Mouse (Mus musculus): ENCODE results near the gene Gata3. TPM values are rescaled to one million over a fixed set of nuclear protein-coding genes. Genes with fewer than 3 reads are reported as not detected.

Gene Gata3
- polyA plus RNA-seq, 1 experiment from 2014 or later: 4.6 TPM

- Histone ChIP-seq H3K36me3 (no peaks in the 10 kb centered on the region), H3K9ac (no peak overlapping the region), H3K9me3 (no peaks in the 10 kb centered on the region), H3K27me3 (replicated peaks) (no peaks in the 10 kb centered on the region), H3K4me3 (replicated peaks) (no peak overlapping the region), H3K4me2 (no peak overlapping the region), H3K4me1 (no peaks in the 10 kb centered on the region), H3K27ac (no peak overlapping the region)
- 77% methylated on average over 5 of the region's 5 CpGs for WGBS
- no peak for ATAC-seq (ENCODE audit: insufficient read depth, low FRiP score, low read depth)
These were observed 29.1 kb downstream of the Gata3 start for GRCm38 (mm10) chr2:9860698-9861097.

GRCm38 (mm10) chr2:9855861-9856260 is 34.0 kb downstream of the Gata3 start:
- no peak overlapping the region for H3K27ac ChIP-seq
- H3K4me3 ChIP-seq (replicated peaks): no peak overlapping the region
- H3K4me2 ChIP-seq: no peak overlapping the region
- H3K36me3 ChIP-seq: no peaks in the 10 kb centered on the region
- WGBS: 48% methylated on average over 4 of the region's 4 CpGs
- no peaks in the 10 kb centered on the region for H3K4me1 ChIP-seq
- H3K9ac ChIP-seq: no peak overlapping the region
- no peaks in the 10 kb centered on the region for H3K9me3 ChIP-seq
- no peaks in the 10 kb centered on the region for H3K27me3 ChIP-seq (replicated peaks)
- ATAC-seq (ENCODE audit: insufficient read depth, low FRiP score, low read depth): no peak

- H3K36me3 ChIP-seq: no peaks in the 10 kb centered on the region
- H3K27ac ChIP-seq: no peak overlapping the region
- H3K4me3 ChIP-seq (replicated peaks): no peak overlapping the region
- ATAC-seq (ENCODE audit: insufficient read depth, low FRiP score, low read depth): no peak
- no peaks in the 10 kb centered on the region for H3K4me1 ChIP-seq
- no peaks in the 10 kb centered on the region for H3K9me3 ChIP-seq
- 38% methylated on average over 13 of the region's 13 CpGs for WGBS
- no peaks in the 10 kb centered on the region for H3K27me3 ChIP-seq (replicated peaks)
- H3K4me2 ChIP-seq: no peak overlapping the region
- no peak overlapping the region for H3K9ac ChIP-seq
These were observed 36.8 kb downstream of the Gata3 start for GRCm38 (mm10) chr2:9852851-9853576.

GRCm38 (mm10) chr2:9835195-9835594 is 54.6 kb downstream of the Gata3 start:
- Histone ChIP-seq H3K9ac (no peak overlapping the region), H3K27ac (no peak overlapping the region), H3K9me3 (no peaks in the 10 kb centered on the region), H3K4me3 (replicated peaks) (no peak overlapping the region), H3K27me3 (replicated peaks) (no peaks in the 10 kb centered on the region), H3K36me3 (no peaks in the 10 kb centered on the region), H3K4me1 (no peaks in the 10 kb centered on the region), H3K4me2 (no peak overlapping the region)
- WGBS: 52% methylated on average over 7 of the region's 7 CpGs
- ATAC-seq (ENCODE audit: insufficient read depth, low FRiP score, low read depth): no peak

GRCm38 (mm10) chr2:9833712-9834111 is 56.1 kb downstream of the Gata3 start:
- Histone ChIP-seq H3K27me3 (replicated peaks) (no peaks in the 10 kb centered on the region), H3K9me3 (no peaks in the 10 kb centered on the region), H3K9ac (no peak overlapping the region), H3K36me3 (no peaks in the 10 kb centered on the region), H3K27ac (no peak overlapping the region), H3K4me1 (no peaks in the 10 kb centered on the region), H3K4me3 (replicated peaks) (no peak overlapping the region), H3K4me2 (no peak overlapping the region)
- ATAC-seq (ENCODE audit: insufficient read depth, low FRiP score, low read depth): no peak
- 65% methylated on average over 7 of the region's 7 CpGs for WGBS

- Histone ChIP-seq H3K4me2 (no peak overlapping the region), H3K27me3 (replicated peaks) (no peaks in the 10 kb centered on the region), H3K27ac (no peak overlapping the region), H3K36me3 (no peaks in the 10 kb centered on the region), H3K4me1 (no peaks in the 10 kb centered on the region), H3K4me3 (replicated peaks) (no peak overlapping the region), H3K9me3 (no peaks in the 10 kb centered on the region), H3K9ac (no peak overlapping the region)
- 24% methylated on average over 3 of the region's 3 CpGs for WGBS
- ATAC-seq (ENCODE audit: insufficient read depth, low FRiP score, low read depth): no peak
These were observed 62.2 kb downstream of the Gata3 start for GRCm38 (mm10) chr2:9827624-9828023.

- no peaks in the 10 kb centered on the region for H3K36me3 ChIP-seq
- no peak overlapping the region for H3K9ac ChIP-seq
- WGBS: 88% methylated on average over 8 of the region's 8 CpGs
- H3K27ac ChIP-seq: no peak overlapping the region
- H3K4me1 ChIP-seq: no peaks in the 10 kb centered on the region
- no peak for ATAC-seq (ENCODE audit: insufficient read depth, low FRiP score, low read depth)
- H3K9me3 ChIP-seq: no peaks in the 10 kb centered on the region
- no peak overlapping the region for H3K4me2 ChIP-seq
- no peak overlapping the region for H3K4me3 ChIP-seq (replicated peaks)
- no peaks in the 10 kb centered on the region for H3K27me3 ChIP-seq (replicated peaks)
These were observed 69.2 kb downstream of the Gata3 start for GRCm38 (mm10) chr2:9820611-9821010.

GRCm38 (mm10) chr2:9818177-9818785 is 71.6 kb downstream of the Gata3 start:
- Histone ChIP-seq H3K36me3 (no peaks in the 10 kb centered on the region), H3K4me1 (no peaks in the 10 kb centered on the region), H3K4me2 (no peak overlapping the region), H3K27ac (no peak overlapping the region), H3K27me3 (replicated peaks) (no peaks in the 10 kb centered on the region), H3K9me3 (no peaks in the 10 kb centered on the region), H3K4me3 (replicated peaks) (no peak overlapping the region), H3K9ac (no peak overlapping the region)
- no peak for ATAC-seq (ENCODE audit: insufficient read depth, low FRiP score, low read depth)
- 51% methylated on average over 7 of the region's 7 CpGs for WGBS

Other genes starting within 250 kb of the Gata3 start
- not detected in 2 replicates for gene 4930412O13Rik, start 8.8 kb downstream of the Gata3 start, polyA plus RNA-seq (2015; fragmentation: Nextera tagmentation; extraction: Ambion mirVana)
- gene 9230102O04Rik, start 494 bp downstream of the Gata3 start, polyA plus RNA-seq (2015; fragmentation: Nextera tagmentation; extraction: Ambion mirVana): not detected in 2 replicates
- gene Taf3, start 158.6 kb upstream of the Gata3 start, polyA plus RNA-seq (2015; fragmentation: Nextera tagmentation; extraction: Ambion mirVana): 11.0 and 11.6 TPM in 2 replicates
- 585 and 656 TPM in 2 replicates for gene Atp5c1, start 190.5 kb upstream of the Gata3 start, polyA plus RNA-seq (2015; fragmentation: Nextera tagmentation; extraction: Ambion mirVana)
- 29.4 and 31.1 TPM in 2 replicates for gene Kin, start 190.6 kb upstream of the Gata3 start, polyA plus RNA-seq (2015; fragmentation: Nextera tagmentation; extraction: Ambion mirVana)
- gene Itih2, start 241.4 kb upstream of the Gata3 start, polyA plus RNA-seq (2015; fragmentation: Nextera tagmentation; extraction: Ambion mirVana): 12.7 and 22.9 TPM in 2 replicates

Measured in stomach, embryonic 15.5 days (tissue).